Mouse (Mus musculus) urinary bladder, postnatal 25 days (tissue): ENCODE measurements at regions not wholly inside any gene's neighbourhood (a gene's known extent, or its start where the extent isn't known, plus 50 kb on each side); places are given as distances from the start of the nearest gene placed in this dataset.
"Not testable (repeated sequence)": the region's sequence is repeated elsewhere in the genome, so short reads cannot be mapped to it uniquely, and the experiment has no call there.

ENCODE experiments used
- DNase-seq: peaks from one replicate; pipeline ENCODE4 v3.0.0; 2022; ENCODE audit warnings: low spot score

DNA sequence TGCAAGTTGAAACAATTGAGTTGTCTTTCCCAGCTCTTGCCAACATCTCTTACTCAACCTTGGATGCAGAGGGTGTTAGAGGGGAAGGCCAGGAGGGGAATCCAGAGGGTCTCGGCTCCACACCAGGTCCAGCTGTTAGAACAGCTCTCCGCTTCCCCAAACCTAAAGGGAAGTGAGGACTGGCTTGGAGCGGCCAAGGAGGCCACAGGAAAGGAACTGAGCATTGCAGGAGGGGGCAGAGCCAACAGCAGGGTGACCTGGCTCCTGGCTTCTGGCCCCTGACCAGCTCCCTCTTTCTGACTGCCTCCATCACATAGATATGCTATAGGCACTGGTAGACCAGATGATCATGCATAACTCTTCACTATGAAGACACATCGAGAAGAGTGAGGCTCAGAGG, 351.4 kb downstream of the Sox9 start:
- DNase-seq = no peak

DNA sequence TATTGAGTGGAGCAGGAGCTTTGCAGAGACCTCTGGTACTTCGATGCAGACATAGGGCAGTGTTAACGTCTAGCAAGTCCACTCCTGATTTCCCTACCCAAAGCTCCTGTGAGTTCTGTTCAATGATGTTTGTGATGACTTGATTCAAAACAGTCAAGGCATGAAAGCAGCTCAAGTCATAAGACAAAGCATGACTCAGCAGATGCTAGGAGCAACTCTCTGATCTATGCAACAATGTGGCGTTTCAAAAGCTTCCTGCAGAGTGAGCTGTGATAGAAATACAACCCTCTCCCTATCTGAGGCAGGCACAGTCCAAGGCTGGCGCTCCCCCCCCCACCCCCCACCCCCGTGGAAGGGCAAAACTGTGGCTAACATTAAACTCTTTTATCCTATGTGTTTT, 353.2 kb downstream of the Sox9 start:
- no peak for DNase-seq

DNA sequence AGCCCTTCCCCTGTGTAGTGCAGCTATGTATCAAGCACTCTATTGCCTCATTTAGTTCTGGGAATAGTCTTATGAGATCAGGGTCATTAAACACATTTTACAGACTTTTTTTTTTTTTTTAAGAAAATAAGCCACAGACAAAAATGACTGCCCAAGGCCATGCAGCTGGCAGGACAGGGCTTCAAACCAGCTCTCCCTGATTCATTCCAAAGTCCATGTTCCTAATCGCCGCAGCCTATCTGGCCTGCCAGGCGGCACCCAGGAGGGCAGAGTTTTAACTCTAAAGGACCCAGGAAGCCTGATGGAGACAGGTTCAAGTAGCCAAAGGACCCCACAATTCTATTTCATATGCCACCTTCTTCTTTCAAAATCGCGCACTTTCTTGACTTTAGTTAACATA, 356.4 kb downstream of the Sox9 start:
- no peak for DNase-seq

DNA sequence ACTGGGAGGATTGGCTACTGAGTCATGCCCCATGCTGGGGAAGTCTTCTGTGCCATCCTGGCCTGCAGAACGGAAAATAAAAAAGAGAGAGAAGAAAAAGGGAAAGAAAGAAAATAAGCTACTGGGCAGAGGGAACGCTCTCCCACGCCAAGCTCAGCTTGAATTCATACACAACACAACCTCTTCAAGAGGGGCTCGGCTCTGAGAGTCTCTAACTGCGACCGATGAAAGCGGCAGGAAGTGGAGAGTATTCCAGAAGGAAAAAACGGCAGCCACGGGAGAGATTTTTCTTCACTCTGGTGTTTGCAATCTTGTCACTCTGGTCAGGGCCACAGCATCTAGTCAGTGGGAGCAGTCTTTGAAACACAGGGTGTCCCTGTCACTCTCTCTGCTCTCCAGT, 358.6 kb downstream of the Sox9 start:
- DNase-seq = no peak

DNA sequence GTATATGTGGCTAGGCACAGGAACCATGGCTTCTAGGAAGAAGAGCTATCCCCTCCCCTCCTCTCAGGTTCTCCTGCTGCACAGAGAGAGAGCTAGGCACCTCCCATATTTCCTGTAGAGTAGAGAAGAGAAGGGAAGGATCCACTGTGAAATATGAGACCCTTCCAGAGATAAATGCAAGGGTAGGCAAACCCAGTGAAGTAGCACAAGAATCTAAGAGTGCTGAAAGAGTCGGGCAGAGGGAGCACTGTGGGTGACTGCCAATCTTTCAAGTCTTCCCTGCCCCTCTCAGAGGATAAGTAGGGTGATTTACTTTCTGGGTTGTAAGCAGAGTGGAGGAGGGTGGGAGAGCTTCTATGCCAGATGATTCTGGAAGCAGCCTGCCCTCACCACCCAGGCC, 360.8 kb downstream of the Sox9 start:
- no peak for DNase-seq

GRCm38 (mm10) chr11:113143839-113144627, 362.0 kb downstream of the Sox9 start:
- DNase-seq = peak; percentile 44

GRCm38 (mm10) chr11:113145721-113146120, 363.7 kb downstream of the Sox9 start:
- DNase-seq = no peak

GRCm38 (mm10) chr11:113146762-113147161, 364.7 kb downstream of the Sox9 start:
- DNase-seq = no peak

DNA sequence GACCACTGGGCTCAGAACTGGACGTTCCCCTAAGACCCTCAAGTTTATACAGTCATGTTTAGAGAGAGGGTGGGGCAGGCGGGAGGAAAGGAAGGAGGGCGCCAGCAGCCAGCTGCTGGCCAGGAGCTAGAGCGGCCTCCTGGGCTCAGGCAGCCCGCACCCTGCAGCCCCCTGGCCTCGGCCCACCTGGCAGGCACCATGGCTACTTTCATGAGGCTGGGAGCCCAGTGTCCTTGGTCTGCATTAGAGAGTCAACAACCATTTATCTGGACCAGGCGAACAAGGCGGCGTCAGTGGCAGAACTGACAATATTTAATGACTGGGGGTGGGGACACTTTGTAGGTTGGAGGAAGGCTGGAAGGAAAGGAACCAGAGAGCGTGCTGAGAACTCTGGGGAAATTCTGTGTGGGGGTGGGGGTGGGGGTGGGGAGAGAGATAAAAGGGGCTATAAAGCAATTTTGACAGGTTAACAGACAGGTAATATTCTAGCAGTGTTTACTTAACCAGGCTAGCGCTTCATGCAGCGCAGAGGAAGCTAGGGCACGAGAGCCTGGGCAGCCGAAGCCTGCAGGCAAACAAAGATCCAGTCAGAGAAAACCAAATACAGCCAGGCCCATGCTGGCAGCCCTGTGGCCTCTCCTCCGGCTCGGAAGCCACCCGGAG, 365.6 kb downstream of the Sox9 start:
- no peak for DNase-seq

- no peak for DNase-seq
These were observed 366.1 kb downstream of the Sox9 start for GRCm38 (mm10) chr11:113148198-113148537.

GRCm38 (mm10) chr11:113155515-113155914, 373.5 kb downstream of the Sox9 start:
- DNase-seq = no peak

GRCm38 (mm10) chr11:113163941-113164340, 381.9 kb downstream of the Sox9 start:
- DNase-seq = no peak

DNA sequence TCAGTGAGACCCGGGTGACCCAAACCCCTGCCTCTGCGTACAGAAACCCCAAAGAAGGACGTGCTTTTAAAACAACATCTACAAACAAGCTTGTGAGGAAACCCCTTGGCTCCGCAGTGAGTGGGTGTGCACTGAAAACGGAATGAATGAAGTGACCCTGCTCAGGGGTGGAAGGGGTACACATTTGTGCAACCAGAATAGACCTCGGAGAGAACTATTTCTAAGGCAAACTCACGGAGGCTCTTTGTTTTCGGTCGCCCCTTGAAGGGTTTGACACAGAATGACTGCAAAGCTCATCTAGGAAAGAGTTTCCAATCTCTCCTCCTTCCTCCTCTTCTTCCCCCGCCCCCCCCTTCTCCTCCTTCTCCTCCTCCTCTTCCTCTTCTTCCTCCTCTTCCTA, 382.5 kb downstream of the Sox9 start:
- DNase-seq = no peak

GRCm38 (mm10) chr11:113165069-113165795, 383.2 kb downstream of the Sox9 start:
- peak; percentile 67 for DNase-seq

DNA sequence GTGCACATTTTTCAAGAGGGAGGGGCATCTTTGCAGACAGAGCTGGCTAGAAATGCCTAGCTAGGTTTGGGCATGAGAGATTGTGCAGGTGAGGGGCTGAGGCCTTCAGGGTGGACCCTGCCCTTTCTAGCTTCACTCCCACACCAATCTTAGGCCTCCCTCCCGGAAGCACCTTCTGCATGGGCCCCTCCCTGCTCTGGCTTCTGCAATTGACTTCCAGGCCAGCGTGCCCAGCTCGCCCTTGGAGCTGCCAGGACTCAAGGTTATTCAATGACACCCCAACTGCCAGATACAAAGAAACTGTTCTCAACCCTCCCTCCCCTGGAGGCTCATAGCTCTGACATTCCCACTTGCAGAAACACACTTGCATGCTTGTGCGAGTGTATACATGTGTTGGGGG, 384.5 kb downstream of the Sox9 start:
- no peak for DNase-seq

- no peak for DNase-seq
These were observed 390.6 kb downstream of the Sox9 start for GRCm38 (mm10) chr11:113172497-113173140.

DNA sequence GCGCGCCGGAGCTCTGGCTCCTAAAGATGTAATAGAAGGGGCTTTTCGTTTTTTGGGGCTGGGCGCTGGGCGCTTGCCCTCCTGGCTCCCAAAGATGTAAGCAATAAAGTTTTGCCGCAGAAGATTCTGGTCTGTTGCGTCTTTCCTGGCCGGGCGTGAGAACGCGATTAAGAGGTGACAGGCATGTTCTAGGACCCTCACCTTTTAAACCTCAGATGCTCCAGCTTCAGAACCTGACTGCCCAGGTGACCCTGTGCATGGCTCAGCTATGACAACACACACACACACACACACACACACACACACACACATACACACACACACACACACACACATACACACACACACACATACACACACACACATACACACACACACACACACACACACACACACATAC, 391.3 kb downstream of the Sox9 start:
- DNase-seq = not testable (repeated sequence)

GRCm38 (mm10) chr11:113174011-113174507, 392.0 kb downstream of the Sox9 start:
- no peak for DNase-seq

- peak; percentile 56 for DNase-seq
These were observed 393.3 kb downstream of the Sox9 start for GRCm38 (mm10) chr11:113175323-113175722.

DNA sequence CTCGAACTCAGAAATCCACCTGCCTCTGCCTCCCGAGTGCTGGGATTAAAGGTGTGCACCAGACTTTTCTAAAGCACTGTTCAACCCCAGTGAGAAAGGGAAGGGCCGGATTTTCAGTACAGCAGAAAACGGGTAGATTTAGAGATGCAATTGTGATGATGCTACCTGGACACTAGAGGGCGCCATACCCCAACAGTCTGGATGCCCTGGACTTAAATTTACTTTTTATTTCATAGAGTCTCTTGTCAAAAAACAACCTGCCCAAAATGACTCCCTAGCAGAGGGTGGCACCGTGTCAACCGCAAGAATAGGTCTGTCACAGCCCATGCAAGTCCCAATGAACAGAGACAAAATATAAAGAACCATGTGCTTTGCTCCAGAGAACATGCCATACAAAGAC, 394.2 kb downstream of the Sox9 start:
- peak; percentile 69 for DNase-seq

DNA sequence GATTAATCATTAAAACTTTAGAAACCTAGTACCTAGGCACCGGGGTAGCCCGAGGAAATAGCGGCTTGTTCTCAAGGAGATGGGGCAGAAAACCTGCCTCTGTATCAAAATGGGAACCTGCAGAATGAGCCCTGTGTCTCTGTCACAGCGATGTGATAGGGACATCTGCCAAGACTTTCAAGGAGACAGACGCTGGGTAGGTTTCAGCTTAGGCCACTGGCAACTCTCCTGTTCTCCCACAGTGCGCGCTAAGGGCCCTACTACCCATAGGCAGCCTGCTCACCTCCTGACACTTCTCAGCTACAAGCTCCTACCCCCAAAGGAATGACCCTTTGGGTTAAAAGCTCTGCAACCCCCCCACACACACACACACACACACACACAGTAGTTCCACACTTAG, 396.4 kb downstream of the Sox9 start:
- no peak for DNase-seq

- DNase-seq = no peak
These were observed 398.0 kb downstream of the Sox9 start for GRCm38 (mm10) chr11:113180008-113180407.
